Mouse (Mus musculus) ovary, adult 18-20 months (tissue): Measurements from ENCODE around the gene Bpgm.

Experiments used
- DNase-seq: peaks from one replicate; pipeline ENCODE4 v3.0.0; 2022; ENCODE audit warnings: low spot score, mixed read lengths

Gene Bpgm

DNA sequence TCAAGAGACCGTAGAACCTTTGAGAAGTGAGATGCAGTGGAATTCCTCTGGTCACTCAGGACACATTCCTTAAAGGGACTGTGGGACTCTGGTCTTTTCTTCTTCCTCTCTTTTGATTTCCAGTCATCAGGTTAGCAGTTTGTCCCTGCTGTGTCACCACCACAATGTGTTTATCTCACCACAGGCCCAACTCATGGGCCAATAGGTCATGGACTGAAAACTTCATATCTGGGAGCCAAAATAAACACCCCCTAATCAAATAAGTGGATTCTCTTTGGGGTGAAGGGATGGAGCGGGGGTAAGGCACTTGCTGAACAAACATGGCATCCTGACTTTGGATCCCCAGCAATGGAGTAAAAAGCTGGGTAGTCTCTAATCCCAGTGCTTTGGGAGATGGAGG, 52.1 kb downstream of the Bpgm start:
- DNase-seq: no peak

DNA sequence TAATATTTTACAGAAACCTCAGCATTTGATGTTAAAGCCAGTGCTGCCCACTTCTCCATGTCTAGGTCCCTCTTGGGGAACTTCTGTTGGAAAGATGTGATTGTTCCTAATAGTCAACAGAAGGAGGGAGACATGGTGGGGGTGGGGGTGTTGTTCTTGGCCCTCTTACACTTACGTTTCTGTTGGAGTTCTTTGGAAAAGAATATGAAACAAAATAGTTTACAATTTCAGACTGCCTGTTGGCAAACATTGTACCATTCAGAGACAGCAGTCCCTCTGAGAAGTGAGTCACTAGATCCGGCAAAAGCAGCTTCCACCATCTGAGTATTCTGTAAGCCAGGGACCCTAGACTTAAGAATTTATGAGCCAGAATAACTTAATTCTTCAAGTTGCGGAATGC, 54.0 kb downstream of the Bpgm start:
- DNase-seq: no peak

DNA sequence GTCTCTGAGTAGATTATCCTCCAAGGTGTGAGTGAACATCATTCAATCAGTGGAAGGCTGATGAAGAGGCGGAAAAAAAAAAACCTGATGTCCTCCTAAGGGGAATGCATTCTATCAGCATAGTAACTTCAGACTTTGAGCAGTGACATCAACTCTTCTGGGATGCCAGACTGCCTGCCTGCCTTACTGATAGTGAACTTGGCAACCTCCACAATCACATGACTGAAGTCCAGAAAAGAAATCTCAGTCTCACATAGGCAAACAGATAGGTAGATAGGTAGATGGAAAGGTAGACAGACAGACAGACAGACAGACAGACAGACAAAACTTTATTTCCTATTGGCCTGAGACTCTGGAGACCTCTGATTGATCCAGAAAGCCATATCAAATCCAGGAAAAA, 57.0 kb downstream of the Bpgm start:
- no peak for DNase-seq

DNA sequence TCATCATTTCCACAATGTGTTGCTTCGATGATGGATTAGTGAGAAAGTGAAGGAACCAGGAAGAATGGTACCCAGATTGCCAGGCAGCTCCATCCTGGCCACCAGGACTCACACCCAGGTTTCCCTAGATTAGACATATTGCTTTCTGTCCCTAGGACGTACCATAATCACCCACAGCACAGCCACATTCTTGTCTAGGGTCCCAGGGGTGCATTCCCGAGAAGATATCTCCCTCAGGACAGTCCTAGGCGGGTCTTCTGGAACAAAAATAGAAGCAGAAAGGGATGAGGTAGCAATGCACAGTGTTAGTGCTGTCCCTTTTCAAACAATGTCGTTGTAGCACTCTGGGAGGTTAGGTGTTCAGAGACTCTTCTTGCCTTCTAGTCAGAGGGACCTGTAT, 57.9 kb downstream of the Bpgm start:
- no peak for DNase-seq

DNA sequence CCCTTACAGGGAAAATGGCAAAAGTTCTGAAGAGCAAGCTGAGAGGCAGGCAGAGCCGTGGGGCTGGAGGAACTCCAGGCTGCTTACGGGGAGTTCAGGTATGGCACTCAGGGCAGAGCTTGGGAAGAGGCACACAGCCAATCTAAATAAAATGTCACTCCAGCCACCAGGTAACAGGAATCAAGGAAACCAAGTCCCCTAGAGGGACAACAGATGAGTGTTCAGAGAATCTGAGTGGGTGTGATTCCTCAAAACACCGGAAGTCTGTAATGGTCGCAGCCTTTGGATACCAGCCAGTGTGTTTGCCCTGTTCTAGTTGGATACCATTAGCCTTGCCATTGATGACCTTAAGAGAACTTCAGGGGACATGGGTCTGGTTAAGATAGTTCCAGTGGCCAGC, 66.9 kb downstream of the Bpgm start:
- DNase-seq: no peak

DNA sequence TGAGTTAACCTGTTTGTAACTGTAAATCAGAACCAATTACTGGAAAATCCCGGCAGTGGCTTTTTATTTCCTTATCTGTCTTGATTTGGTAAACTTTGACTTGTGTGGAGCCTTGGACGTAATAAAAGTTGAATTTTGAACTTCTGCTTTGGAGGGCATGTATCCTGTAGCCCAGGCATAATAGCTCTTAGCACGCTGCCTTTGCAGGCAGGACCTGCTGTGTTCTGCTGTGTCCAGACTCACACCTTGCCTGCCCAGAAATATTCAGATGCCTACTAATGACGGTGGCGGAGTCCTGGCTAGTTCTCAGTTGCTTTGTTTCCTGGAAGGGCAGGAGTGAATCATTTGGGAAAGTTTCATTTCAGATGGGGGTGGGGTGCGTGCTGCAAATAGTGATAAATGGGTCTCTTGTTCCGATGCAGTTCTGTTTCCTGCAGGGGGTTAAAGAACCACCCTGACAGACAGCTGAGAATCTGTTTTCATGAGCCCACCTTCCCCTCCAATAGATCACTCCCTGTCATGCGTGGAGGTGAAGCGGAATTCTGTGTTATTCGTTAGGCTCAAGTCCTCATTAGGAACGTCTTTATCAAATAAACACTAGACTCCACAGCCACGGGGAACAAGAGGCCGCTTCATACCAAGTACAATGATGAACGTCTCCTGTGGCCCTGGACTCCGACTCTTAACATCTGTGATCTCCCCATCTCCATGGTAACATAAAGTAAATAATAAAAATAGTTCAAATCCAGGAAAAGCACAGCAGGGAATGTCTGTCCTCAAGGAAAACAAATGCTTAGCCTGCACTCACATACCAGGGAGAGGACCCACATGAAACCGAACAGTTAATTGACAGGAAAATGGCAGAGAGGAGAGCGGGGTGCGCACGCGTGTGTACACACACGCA, 67.5 kb downstream of the Bpgm start:
- no peak for DNase-seq

DNA sequence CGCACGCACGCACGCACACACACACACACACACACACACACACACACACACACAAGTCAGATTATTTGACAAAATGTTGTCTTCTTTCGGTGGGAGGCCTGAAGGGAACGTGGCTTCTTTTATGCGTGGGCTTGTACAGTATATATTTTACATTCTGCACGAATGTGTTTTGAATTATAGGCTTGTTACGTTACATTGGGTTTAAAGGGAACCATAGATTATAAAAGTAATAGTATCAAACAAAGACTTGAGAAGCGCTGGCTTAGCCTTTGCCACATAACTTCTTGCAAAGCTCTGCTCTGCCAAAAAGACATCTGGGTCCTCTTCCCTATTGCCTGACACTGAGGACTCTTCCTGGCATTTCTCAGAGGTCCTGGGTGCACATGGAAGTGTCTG, 68.2 kb downstream of the Bpgm start:
- no peak for DNase-seq

DNA sequence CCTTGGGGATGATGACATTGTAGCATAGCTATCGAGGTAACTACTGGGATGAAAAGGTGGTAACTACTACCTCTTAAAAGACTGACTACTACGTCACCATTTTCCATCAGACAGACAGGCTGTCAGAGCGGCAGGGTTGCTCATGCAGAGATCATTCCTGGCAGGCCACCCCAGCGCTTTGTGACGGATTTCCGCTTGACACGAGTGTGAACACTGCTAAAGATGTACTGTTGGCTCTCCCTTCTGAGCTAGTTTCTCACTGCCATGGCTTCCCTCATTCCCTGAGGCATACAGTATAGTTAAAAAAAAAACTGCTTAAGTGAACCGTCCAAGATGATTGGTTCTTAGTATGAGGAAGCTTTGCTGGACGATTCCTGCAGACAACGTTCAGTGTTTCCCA, 69.3 kb downstream of the Bpgm start:
- DNase-seq: no peak

DNA sequence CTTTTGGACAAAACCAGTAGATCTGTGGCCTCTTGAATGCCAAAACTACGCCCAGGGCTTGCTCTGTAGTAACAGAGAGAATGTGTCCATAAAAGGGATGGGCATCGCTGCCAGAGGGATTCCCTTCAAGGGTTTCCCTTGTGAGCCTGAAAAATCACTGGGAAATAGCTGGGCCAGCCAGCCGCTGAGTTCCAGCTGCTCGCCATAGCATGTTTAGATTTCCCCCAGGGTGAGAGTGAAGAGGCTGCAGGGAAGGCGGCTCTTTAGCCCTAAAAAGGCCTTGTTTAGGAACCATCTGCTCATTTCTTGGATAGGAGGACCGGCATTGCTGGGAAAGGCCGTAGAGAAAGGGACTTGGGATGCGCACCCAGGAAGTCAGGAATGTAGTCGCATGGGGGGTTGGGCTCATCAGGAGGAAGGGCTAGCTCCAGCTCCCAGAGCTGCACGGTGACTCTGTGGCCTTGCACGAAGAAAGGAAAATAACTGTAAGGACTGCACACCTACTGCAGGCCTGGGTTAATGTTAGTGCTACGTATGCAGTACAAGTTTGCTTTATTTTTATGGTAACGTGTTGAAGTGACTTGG, 72.5 kb downstream of the Bpgm start:
- DNase-seq: no peak

DNA sequence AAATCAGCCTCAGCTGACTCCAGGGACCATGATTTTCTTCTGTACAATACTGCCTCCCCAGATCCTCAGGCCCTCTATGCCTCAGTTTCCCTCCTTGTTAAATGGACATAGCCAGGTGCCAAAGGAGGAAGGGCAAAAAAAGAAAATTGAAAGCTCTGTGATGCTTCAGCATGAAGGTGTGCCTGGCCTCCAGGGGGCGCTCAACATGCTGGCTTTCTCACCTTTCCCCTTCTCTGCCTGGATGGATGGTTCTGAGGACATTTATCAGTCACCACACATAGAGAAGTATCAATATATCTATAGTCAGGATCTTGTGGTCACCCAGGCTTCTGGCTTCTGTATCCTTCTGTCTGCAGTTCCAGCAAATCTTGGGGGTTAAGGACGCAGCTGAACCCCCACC, 73.0 kb downstream of the Bpgm start:
- no peak for DNase-seq

DNA sequence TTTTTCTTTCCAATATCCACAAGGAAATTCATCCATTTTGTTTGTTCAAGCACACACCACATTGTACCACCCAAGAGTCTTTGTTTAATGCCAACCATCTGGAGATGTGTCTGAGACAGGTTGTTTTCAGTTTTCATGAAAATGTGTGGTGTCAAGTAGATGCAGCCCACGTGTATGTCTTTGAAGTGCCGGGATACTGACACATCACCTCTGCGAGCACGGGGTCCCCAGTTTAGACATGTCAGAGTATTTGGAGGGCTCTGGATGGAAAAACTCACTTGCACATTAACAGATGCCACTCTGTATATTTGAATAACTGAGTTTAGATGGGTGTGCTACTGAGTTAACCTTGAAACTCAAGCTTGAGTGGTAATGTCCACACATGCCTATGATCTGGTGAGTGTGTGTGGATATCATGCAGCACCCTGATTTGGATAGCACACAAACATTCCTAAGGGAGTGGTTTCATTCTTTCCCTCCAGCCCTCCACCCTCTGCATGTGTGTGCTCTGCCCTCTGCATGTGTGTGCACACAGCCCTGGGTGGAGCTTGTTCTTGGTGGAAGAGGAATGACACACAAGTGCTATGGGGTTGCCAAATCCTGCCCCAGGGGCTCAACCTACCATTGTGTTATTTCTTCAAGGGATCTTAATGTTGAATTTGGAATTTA, 76.6 kb downstream of the Bpgm start:
- no peak for DNase-seq

DNA sequence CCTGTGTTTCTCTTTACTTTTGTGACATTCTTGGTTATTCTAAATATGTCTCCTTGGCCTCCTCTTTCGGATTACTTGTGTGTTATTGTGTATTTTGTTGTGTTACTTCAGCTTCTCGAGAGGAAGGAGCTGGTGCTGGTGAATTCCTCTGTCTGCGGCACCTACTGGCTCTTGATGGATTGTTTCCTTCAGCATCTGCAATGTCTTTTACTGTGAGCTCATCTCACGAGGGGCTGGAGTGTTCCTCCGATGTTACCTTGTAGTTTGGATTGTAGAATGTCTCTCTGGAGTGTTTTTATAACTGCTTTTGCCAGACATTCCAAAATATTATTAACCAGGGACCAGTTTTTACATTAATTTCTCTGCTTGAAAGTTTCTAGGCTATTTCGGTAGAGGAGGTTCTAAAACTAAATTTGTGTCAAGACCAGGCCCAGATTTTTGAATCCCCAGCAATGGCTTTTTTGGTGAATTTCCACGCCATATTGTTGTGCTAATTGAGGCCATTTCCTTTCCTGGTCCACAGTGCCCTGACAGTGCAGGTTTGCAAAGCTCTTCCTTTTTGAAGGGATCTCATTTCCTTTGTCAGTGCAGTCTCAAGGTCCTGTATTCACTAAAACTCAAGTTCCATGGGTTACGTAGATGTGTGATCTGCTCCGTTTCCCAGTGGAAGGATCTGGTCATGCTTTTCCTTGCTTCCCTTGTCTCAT, 78.4 kb downstream of the Bpgm start:
- no peak for DNase-seq
